ENCODE assay signal across 9 mouse cellular contexts in genomic region chr17:84566773-84567555, GRCm38 (mm10). TPM values are rescaled to one million over a fixed set of nuclear protein-coding genes. Genes with fewer than 3 reads are reported as not detected.
DNase-seq lines count a peak whose midpoint lies in the region; ATAC-seq lines count a peak whose summit lies in the region.
"Had no signal": no experiment of that assay in that cellular context is flagged by ENCODE, and none has a peak within 500 bp of the region (broad histone marks: within the 10 kb centered on the region; RNA-seq: fewer than 3 reads in every experiment).

No protein-coding gene starts in this region.

- no peak overlapping the region for H3K4me2 ChIP-seq in heart, embryonic 11.5 days
- peak overlapping the region; percentile 23; the same call in 1 of the 2 replicates for H3K4me2 ChIP-seq in midbrain, embryonic 13.5 days (replicated peaks)

- no peaks in the 10 kb centered on the region for H3K4me1 ChIP-seq in heart, embryonic 11.5 days (ENCODE audit: control insufficient read depth, insufficient read depth, low read length)
- H3K4me1 ChIP-seq in midbrain, embryonic 13.5 days (replicated peaks), result 0 out of 2 replicates have a peak, but pooled peaks cover 8% of the 10 kb centered on the region

- ATAC-seq in heart, embryonic 11.5 days (replicated peaks; ENCODE audit: insufficient number of reproducible peaks, low FRiP score, low TSS enrichment), result peak; percentile 63; the same call in 1 of the 2 replicates
- peak; percentile 53 to 62 for ATAC-seq in hematopoietic stem cell, adult 5-6 weeks (replicated peaks in 1 of 2; ENCODE audit: insufficient read depth in 1 of 2, low FRiP score in 2 of 2, low TSS enrichment in 1 of 2, low read depth in 1 of 2, poor library complexity in 2 of 2, severe bottlenecking in 2 of 2)
- peak; percentile 71 for ATAC-seq in midbrain, embryonic 13.5 days
- no peak for ATAC-seq in erythroblast, adult 5-6 weeks (replicated peaks; ENCODE audit: low FRiP score, poor library complexity, severe bottlenecking)
- ATAC-seq: lung, postnatal 0 days had no signal

- intact Hi-C loops in heart, postnatal 10 days (cut with DNase I), result no loop called here
- intact Hi-C loops in left cerebral cortex, postnatal 14 days (cut with DNase I), result no loop called here

- H3K36me3 ChIP-seq in heart, embryonic 11.5 days (ENCODE audit: control insufficient read depth, insufficient read depth, low read length), result no peaks in the 10 kb centered on the region
- 0 out of 2 replicates have a peak, but pooled peaks cover 3% of the 10 kb centered on the region for H3K36me3 ChIP-seq in midbrain, embryonic 13.5 days

- H3K9me3 ChIP-seq in heart, embryonic 11.5 days (replicated peaks; ENCODE audit: control insufficient read depth, low read length), result no peaks in the 10 kb centered on the region
- H3K9me3 ChIP-seq in midbrain, embryonic 13.5 days, result no peaks in the 10 kb centered on the region

- H3K27ac ChIP-seq in heart, embryonic 11.5 days (ENCODE audit: low read depth, low read length), result no peak overlapping the region
- no peak overlapping the region for H3K27ac ChIP-seq in midbrain, embryonic 13.5 days

- H3K9ac ChIP-seq in heart, embryonic 11.5 days (ENCODE audit: low read depth, low read length), result no peak overlapping the region
- 0 out of 2 replicates have a peak overlapping the region, but pooled peaks have one; percentile 6 for H3K9ac ChIP-seq in midbrain, embryonic 13.5 days (replicated peaks)

- no peak for DNase-seq in heart, postnatal 10 days
- DNase-seq in ZHBTc4 (ENCODE audit: low read depth, low spot score), result peak; percentile 12
- no peak for DNase-seq in left cerebral cortex, postnatal 14 days (ENCODE audit: low spot score in 2 of 2)
- no peak for DNase-seq in cerebellum, adult 11-12 months

- WGBS in heart, embryonic 11.5 days (ENCODE audit: insufficient replicate concordance), result 61% methylated on average over 27 of the region's 27 CpGs
- 39% methylated on average over 27 of the region's 27 CpGs for WGBS in midbrain, embryonic 13.5 days

- H3K4me3 ChIP-seq in heart, embryonic 11.5 days (ENCODE audit: low read depth, low read length), result no peak overlapping the region
- H3K4me3 ChIP-seq in midbrain, embryonic 13.5 days (replicated peaks), result no peak overlapping the region

- H3K27me3 ChIP-seq in heart, embryonic 11.5 days (ENCODE audit: control insufficient read depth, insufficient read depth, low read length), result no peaks in the 10 kb centered on the region
- H3K27me3 ChIP-seq in midbrain, embryonic 13.5 days, result no peaks in the 10 kb centered on the region

RNA-seq across cellular contexts. Expression of gene Plekhh2, which starts 55.3 kb away (rescaled TPM):
- polyA plus RNA-seq in heart, embryonic 11.5 days (2014; fragmentation: Nextera tagmentation; extraction: Ambion mirVana), result 3.2 and 4.2 TPM in 2 replicates
- total RNA-seq in heart, postnatal 10 days (2021), result 1 to 10 TPM; 6.3 to 7.0 TPM
- total RNA-seq in hematopoietic stem cell, adult 5-6 weeks (2017), result 0.06 TPM in 1 of 2 replicates, not detected in the other
- 1.6 and 1.7 TPM in 2 replicates for polyA plus RNA-seq in midbrain, embryonic 13.5 days (2015; fragmentation: Nextera tagmentation; extraction: Ambion mirVana)
- total RNA-seq in erythroblast, adult 5-6 weeks (2015; ENCODE audit: low replicate concordance), result not detected in 2 replicates
- total RNA-seq in erythroblast, adult 5-6 weeks (2017; ENCODE audit: low replicate concordance), result not detected in 2 replicates
- 1 to 10 TPM; 4.6 to 5.1 TPM for total RNA-seq in left cerebral cortex, postnatal 14 days (2021)

RNA-seq across cellular contexts. Expression of gene Dync2li1, which starts 59.3 kb away (rescaled TPM):
- polyA plus RNA-seq in heart, embryonic 11.5 days (2014; fragmentation: Nextera tagmentation; extraction: Ambion mirVana), result 11.9 and 12.8 TPM in 2 replicates
- 1 to 10 TPM; 4.3 to 5.0 TPM for total RNA-seq in heart, postnatal 10 days (2021)
- total RNA-seq in hematopoietic stem cell, adult 5-6 weeks (2017), result 6.8 and 8.3 TPM in 2 replicates
- polyA plus RNA-seq in midbrain, embryonic 13.5 days (2015; fragmentation: Nextera tagmentation; extraction: Ambion mirVana), result 33.3 and 35.9 TPM in 2 replicates
- total RNA-seq in erythroblast, adult 5-6 weeks (2015; ENCODE audit: low replicate concordance), result 1.5 TPM in 1 of 2 replicates, not detected in the other
- total RNA-seq in erythroblast, adult 5-6 weeks (2017; ENCODE audit: low replicate concordance), result 2.1 and 3.1 TPM in 2 replicates
- 10 to 100 TPM; 22.1 to 24.3 TPM for total RNA-seq in left cerebral cortex, postnatal 14 days (2021)
